Mouse (Mus musculus): ENCODE results near the gene Oosp1.

The Oosp1 gene

DNA sequence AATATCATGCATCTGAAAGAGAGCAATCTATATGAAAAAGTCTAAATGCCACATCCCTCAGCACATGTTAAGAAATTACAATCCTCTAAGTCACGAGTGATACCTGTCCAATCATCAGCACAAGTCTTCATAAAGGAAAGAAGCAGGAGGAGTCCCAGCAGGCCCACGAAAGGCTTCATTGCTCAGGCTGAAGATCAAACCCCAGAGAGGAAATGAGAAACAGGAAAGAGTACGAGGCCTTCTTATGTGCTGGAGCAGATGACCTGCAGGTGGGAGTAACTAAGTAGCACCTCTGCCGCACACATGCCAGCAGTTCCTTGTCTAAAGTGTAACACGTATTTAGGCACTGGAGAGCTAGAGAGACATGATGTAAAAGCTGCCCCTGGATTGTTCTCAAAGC is at the start of gene Oosp1:
Gene Oosp1 (minus strand): TSS at position 312 of the 400 bp plus-strand sequence.
- no peak for DNase-seq (ENCODE audit: low spot score)

- no peak for DNase-seq (ENCODE audit: low spot score)
Measured at GRCm38 (mm10) chr19:11736455-11736854, 45.5 kb upstream of the Oosp1 start.

DNA sequence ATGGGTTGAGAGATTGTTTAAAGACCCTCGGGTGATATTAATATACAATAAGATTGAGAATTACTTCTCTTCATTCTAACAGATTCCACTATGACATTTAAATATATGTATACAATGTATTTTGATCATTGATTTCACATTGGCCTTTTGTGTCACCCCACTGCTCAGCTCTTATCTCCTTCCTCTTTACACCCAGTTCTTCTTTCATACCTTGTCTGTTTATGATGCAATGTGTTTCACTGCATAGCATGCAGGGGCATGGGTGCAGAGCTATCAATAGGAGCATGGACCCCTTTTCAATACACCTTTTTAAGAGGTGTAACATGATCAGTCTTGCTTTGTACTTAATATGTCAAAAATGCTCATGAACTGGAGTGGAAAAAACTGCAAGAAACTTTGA is 39.3 kb upstream of the Oosp1 start:
- no peak for DNase-seq (ENCODE audit: low spot score)

DNA sequence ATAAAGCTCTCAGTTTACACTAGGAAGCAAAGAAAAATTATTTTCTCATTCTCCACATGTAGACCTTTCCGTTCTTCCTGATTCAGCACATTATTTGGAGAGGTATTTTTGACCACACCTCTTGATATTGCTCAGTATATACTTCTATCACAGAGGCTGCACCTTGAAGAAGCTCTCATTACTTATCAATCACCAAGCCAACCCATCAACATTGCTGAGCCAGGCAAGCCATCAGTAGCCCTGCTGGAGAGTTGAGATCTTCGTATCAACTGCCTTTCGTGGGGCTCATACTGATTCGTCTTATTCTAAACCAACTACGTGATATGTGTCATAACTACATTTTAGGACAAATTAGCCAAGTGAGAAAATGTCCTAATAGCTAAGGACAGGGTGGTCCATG is 36.4 kb upstream of the Oosp1 start:
- DNase-seq (ENCODE audit: low spot score), result no peak

- DNase-seq (ENCODE audit: low spot score), result no peak
Measured at GRCm38 (mm10) chr19:11725915-11726314, 35.0 kb upstream of the Oosp1 start.

DNA sequence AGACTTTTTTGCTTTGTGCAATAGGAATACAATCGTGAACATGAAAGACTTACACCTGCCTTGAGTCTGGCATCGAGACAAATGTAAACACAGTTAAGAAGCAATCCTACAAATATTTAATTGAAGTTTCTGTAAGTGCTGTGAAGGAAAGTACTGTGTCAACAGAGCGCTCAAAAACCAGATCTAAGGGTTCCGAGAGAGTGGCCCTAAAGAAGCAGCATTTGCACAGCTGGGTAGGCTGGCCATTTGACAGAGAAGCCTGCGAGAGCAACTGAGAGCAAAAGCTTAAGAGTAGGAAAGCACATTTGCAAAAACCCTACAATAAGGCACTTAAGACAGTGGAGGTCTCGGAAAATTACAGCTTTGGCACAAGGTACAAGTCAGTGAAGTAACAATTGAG is 33.3 kb upstream of the Oosp1 start:
- no peak for DNase-seq (ENCODE audit: low spot score)

DNA sequence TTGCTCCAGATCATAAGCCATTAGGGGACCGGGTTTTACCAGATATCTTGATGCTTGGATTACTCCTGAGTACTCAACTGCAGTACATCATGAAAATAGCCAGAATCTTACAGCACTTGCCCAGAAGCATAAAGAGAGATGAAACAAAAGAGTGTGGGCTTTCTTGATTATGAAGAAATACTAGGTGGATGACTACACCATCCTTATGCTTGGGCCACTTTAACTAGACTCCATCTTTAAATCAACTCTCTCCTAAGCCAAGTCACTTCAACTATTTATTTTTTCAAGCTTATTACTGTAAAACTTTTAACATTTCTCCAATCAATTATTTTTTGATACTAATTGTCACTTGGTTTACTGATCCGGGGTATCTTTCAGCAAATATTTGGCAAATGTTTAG is 32.9 kb upstream of the Oosp1 start:
- DNase-seq (ENCODE audit: low spot score), result no peak

DNA sequence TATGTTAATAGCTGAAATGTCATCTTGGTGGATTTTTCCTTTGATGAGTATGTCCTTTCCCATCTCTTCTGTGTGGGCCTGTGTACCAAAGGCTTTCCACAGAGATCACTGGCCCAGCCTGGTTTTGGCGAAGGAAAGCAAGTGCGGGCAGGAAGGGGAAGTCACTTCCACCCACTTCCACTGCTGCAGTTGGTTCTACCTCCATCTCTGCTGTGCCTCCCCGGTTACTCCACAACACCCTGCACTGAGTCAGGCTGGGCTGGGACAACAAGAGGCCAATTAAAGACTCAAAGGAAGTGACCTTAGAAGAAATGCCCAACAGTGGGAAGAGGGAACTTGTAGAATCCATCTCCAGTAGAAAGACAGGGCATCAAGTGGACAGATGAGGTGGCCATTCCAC is 29.1 kb upstream of the Oosp1 start:
- DNase-seq (ENCODE audit: low spot score), result no peak

DNA sequence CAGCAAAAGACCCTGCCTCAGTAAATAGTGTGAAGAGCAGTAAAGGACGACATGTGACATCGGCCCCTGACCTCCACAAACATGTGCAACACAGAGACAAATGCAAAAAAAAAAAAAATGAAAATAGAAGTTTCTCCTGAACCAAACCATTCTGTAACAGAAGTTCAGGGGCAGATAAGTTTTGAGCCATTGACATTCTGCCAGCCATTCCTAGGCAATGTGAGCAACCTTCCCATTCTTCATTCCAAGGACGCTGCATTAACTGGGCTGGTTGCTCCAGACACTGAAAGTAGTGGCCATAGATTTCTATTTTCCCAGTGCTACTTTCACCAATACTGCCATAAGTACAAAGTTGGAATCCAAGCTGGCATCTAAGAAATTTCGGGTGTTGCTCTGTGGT is 21.5 kb upstream of the Oosp1 start:
- DNase-seq (ENCODE audit: low spot score), result no peak

- DNase-seq (ENCODE audit: low spot score), result no peak
Measured at GRCm38 (mm10) chr19:11698342-11698741, 7.4 kb upstream of the Oosp1 start.

GRCm38 (mm10) chr19:11696755-11697154 is 5.8 kb upstream of the Oosp1 start, which contains the start of gene Oosp3:
Gene Oosp3 (plus strand): TSS chr19:11697055.
- DNase-seq (ENCODE audit: low spot score), result no peak

- DNase-seq (ENCODE audit: low spot score), result no peak
Measured at GRCm38 (mm10) chr19:11691454-11691853, 504 bp upstream of the Oosp1 start.

GRCm38 (mm10) chr19:11661562-11661961 is 29.4 kb downstream of the Oosp1 start:
- no peak for DNase-seq (ENCODE audit: low spot score)

DNA sequence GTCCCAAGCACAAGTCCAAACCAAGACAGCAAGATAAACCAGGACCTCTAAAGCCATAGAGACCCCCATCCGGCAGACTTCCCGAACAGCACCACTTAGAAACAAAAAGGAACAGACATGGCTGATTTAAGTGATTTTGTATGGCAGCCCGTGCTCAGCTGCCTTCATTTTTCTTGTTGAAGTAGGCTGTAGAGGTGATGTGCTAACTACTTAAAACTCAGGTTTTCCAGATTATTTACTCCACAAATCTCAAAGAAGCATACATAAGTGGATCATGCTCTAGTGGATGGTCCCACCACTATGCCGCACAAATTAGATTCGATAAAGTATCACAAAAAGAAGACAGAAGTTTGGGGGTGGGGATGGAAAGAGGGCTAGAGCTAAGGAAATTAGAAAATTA is 30.5 kb downstream of the Oosp1 start, which contains the start of gene Oosp2:
Gene Oosp2 (minus strand): TSS at position 101 of the 400 bp plus-strand sequence.
- no peak for DNase-seq (ENCODE audit: low spot score)

- DNase-seq (ENCODE audit: low spot score), result no peak
Measured at GRCm38 (mm10) chr19:11659142-11659541, 31.8 kb downstream of the Oosp1 start.

GRCm38 (mm10) chr19:11649564-11649963 is 41.4 kb downstream of the Oosp1 start:
- no peak for DNase-seq (ENCODE audit: low spot score)

- DNase-seq (ENCODE audit: low spot score), result no peak
Measured at GRCm38 (mm10) chr19:11646166-11646565, 44.8 kb downstream of the Oosp1 start.

GRCm38 (mm10) chr19:11640732-11641131 is 50.2 kb downstream of the Oosp1 start, which contains the start of gene Ms4a3:
Gene Ms4a3 (minus strand): TSS chr19:11640851.
- DNase-seq (ENCODE audit: low spot score), result no peak

DNA sequence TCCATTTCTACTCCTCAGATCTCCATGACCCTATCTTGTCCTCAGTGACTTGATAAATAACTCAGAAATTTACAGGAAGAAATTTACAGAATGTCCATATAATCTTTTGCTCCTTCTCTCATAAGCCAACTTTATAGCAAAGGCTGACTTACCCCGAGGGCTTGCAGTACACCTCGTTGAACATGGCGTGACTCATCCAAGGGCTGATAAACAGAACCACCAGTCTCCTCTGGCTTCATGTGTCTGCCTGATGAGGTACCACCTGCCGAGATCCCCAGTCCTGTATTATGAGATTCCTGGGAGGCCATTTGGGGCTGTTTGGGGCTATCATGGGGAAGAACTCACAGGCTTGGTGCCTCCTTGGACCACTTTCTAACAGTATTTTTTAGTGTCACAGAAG is 51.9 kb downstream of the Oosp1 start:
- no peak for DNase-seq (ENCODE audit: low spot score)

- no peak for DNase-seq (ENCODE audit: low spot score)
Measured at GRCm38 (mm10) chr19:11635572-11635971, 55.4 kb downstream of the Oosp1 start.

DNA sequence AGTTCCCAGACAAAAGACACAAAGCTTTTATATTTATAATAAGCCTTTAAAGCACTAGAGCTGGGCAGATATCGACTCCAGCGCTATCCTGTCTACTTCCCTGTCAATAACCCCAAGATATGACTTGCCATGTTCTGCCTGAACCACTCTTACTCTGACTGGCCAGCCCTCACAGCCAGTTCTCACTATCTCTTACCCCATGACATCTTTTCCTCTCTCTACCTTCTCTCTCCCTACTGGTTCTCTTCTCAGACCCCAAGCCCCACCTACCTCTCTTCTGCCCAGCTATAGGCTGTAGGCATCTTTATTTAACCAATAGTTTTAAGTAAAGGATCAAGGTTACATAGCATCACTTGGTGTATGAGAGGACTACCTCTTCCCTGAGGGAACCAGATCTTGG is 56.6 kb downstream of the Oosp1 start:
- no peak for DNase-seq (ENCODE audit: low spot score)

GRCm38 (mm10) chr19:11633732-11634131 is 57.2 kb downstream of the Oosp1 start:
- DNase-seq (ENCODE audit: low spot score), result no peak

- DNase-seq (ENCODE audit: low spot score), result no peak
Measured at GRCm38 (mm10) chr19:11625231-11625630, 65.7 kb downstream of the Oosp1 start.

GRCm38 (mm10) chr19:11624800-11625199 is 66.2 kb downstream of the Oosp1 start:
- DNase-seq (ENCODE audit: low spot score), result no peak

DNA sequence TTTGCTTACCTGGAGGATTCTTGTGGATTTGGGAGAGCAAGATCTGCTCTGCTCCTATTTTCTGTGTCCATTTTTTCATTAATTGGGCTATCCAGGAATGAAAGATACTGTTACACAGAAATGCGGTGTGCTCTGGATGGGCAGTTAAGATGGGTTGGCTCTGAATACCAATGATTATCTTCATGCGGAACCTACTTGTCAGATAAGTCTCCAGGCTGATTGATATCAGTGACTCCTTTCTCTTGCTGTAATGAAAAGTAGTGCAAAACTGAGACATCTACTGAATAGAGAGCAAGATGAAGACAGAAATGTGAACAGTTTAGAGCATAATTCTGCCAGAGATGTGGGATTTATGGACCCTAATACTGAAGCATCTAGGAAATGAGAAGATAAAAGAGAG is 67.4 kb downstream of the Oosp1 start, which contains the start of gene Ms4a2:
Gene Ms4a2 (minus strand): TSS at position 169 of the 400 bp plus-strand sequence.
- DNase-seq (ENCODE audit: low spot score), result no peak

Measured in T-cell, adult 2 months (primary cell).